Mouse (Mus musculus) hindbrain, embryonic 11.5 days (tissue): ENCODE results near the gene Utp4. TPM values are rescaled to one million over a fixed set of nuclear protein-coding genes. Genes with fewer than 3 reads are reported as not detected.
A peak's percentile ranks its signal among the peaks of the same experiment; 100 is the strongest.

Experiments used
- ATAC-seq: fragments of 200-750 bp; cut with Nextera tagmentation; 2 replicates; pipeline ENCODE4 v1.8.0; 2017; ENCODE audit warnings: mild to moderate bottlenecking, moderate TSS enrichment, moderate library complexity; ENCODE audit not compliant: low FRiP score
- DNase-seq: peaks from one replicate; pipeline ENCODE4 v3.0.0-alpha.2; 2015; ENCODE audit warnings: low spot score
- H3K27ac ChIP-seq: fragments of 300-500 bp; sonication (generic); 2 replicates; pipeline ENCODE4 v1.5.1; 2014; ENCODE audit warnings: mild to moderate bottlenecking, low read depth, low read length
- H3K27me3 ChIP-seq: fragments of 300-500 bp; sonication (generic); 2 replicates; pipeline ENCODE4 v1.6.1; 2014; ENCODE audit warnings: mild to moderate bottlenecking, low read length, moderate library complexity, mixed read lengths; ENCODE audit not compliant: control insufficient read depth, insufficient read depth
- H3K36me3 ChIP-seq: fragments of 300-500 bp; sonication (generic); 2 replicates; pipeline ENCODE4 v1.6.1; 2014; ENCODE audit warnings: mild to moderate bottlenecking, low read length, moderate library complexity, mixed read lengths; ENCODE audit not compliant: control insufficient read depth, insufficient read depth
- H3K4me1 ChIP-seq: fragments of 300-500 bp; sonication (generic); replicated peaks from 2 replicates; pipeline ENCODE4 v1.6.1; 2014; ENCODE audit warnings: low read length, mixed read lengths; ENCODE audit not compliant: control insufficient read depth, insufficient read depth
- H3K4me2 ChIP-seq: fragments of 300-500 bp; sonication (generic); replicated peaks from 2 replicates; pipeline ENCODE4 v1.6.1; 2014; ENCODE audit warnings: mild to moderate bottlenecking, low read depth, low read length
- H3K4me3 ChIP-seq: fragments of 300-500 bp; sonication (generic); 2 replicates; pipeline ENCODE4 v1.5.1; 2014; ENCODE audit warnings: low read depth, low read length
- H3K9ac ChIP-seq: fragments of 300-500 bp; sonication (generic); 2 replicates; pipeline ENCODE4 v1.6.1; 2014; ENCODE audit warnings: low read depth, low read length
- H3K9me3 ChIP-seq: fragments of 300-500 bp; sonication (generic); 2 replicates; pipeline ENCODE4 v1.6.1; 2016; ENCODE audit warnings: low read length; ENCODE audit not compliant: control insufficient read depth
- WGBS: fragments of 180-500 bp; shearing (Covaris S2); extraction: QIAGEN DNeasy Blood & Tissue Kit; methylation state at CpG from one replicate; pipeline ENCODE4 v1.1.7; 2014; 5-methylcytosine and 5-hydroxymethylcytosine counted together
- polyA plus RNA-seq: library from polyadenylated mRNA; unstranded; fragments of >200 nt; fragmentation: Nextera tagmentation; extraction: Ambion mirVana; gene quantifications from 2 replicates; pipeline ENCODE4 v1.2.1, GENCODE M21; 2014

The Utp4 gene
- polyA plus RNA-seq, 1 experiment from 2014 or later, result 65.7 TPM

DNA sequence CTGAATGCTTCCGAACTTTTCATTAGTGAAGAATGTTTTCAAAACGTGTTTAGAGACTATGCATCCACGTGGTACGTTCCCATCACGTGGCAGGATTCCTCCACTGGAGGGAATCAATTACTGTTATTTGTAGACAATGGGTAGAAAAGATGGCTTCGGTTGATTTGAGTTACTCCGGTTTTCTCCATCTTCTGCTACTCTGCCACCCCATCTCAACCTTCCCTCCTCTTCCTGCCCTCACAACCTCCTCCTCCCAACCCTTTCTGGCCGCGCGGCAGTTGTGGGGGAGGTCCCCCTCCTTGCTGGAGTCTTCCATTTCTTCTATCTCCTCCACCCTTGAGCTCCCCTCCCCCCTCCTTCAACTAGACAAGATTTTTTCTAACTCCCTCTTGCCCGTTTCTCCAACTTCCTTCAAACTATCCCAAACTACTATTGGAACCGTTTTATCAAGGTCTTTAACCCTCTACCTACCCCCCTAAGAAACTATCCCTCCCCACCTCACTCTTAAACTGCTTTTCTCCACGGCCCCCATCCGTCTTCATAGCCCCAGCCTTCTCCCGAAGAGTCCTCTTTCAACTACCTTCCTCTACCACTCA lies 1.1 kb upstream of the Utp4 start:
- Histone ChIP-seq H3K27ac (peak overlapping the region; percentile 91), H3K36me3 (no peaks in the 10 kb centered on the region), H3K4me3 (peak overlapping the region; percentile 96), H3K27me3 (no peaks in the 10 kb centered on the region), H3K4me2 (peak overlapping the region; percentile 60), H3K9ac (peak overlapping the region; percentile 97), H3K4me1 (no peaks in the 10 kb centered on the region), H3K9me3 (no peaks in the 10 kb centered on the region)
- WGBS, result under 1% methylated on average over 15 of the region's 15 CpGs
- peak; percentile 68 for DNase-seq
- no peak for ATAC-seq

DNA sequence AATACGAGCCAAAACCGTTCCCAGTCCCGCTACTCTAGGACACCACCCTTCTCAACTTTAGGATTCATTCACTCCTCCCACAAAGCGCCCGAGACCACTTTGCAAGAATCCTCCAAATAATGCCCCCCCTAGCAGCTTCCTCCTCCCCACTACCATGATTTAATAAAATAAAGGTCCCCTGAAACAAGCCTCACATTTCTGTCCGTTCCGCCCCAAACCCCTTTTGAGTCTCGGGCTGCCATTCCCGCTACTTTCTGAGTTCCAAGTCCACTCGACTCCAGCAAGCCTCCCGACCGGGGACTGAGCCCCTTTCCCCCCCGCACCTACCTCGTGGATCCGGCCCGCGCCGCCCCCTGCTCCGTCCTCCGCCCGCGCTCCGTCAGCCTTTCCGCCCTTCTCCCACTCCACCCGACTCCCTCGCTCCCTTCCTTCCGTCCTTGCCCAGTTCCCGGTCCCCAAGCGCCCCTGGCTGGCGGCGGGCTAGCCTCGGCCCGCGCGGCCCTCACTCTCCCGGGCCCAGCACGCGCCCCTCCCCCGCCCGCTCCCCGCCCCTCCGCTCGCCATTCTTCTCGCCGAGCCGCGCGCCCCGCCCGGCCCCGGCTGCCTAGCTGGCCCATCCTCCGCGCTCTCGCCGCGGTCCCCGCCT lies 507 bp upstream of the Utp4 start:
- ATAC-seq (peak; percentile 91), DNase-seq (peak; percentile 78)
- WGBS, result 0% methylated on average over 40 of the region's 57 CpGs
- Histone ChIP-seq H3K4me2 (peak overlapping the region; percentile 69), H3K4me3 (peak overlapping the region; percentile 96), H3K27me3 (no peaks in the 10 kb centered on the region), H3K4me1 (no peaks in the 10 kb centered on the region), H3K9me3 (no peaks in the 10 kb centered on the region), H3K27ac (peak overlapping the region; percentile 91), H3K36me3 (no peaks in the 10 kb centered on the region), H3K9ac (peak overlapping the region; percentile 97)

DNA sequence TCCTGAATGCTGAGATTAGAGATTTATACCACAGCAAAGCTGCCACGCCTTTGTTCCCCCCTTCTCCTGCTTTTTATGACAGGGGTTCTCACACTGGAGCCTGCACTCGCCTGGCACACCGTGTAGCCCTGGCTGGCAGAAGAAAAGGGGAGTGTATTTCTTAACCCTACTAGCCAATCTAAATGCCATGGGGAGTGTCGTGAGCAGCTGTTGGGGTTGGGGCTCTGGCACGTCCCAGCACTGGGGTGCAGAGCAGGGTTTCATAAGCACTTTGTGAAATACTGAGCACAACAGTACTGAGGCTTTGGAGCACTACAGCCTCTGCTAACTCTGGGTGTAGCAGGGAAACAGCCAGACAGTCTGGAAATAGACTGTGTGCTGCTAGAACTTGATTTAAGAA lies 6.0 kb downstream of the Utp4 start:
- DNase-seq, result no peak
- H3K4me3 ChIP-seq, result no peak overlapping the region
- H3K4me1 ChIP-seq, result no peaks in the 10 kb centered on the region
- ATAC-seq, result no peak
- no peak overlapping the region for H3K27ac ChIP-seq
- no peaks in the 10 kb centered on the region for H3K36me3 ChIP-seq
- no peaks in the 10 kb centered on the region for H3K27me3 ChIP-seq
- WGBS, result 94% methylated on average over 5 of the region's 5 CpGs
- H3K9ac ChIP-seq, result no peak overlapping the region
- no peak overlapping the region for H3K4me2 ChIP-seq
- H3K9me3 ChIP-seq, result no peaks in the 10 kb centered on the region

DNA sequence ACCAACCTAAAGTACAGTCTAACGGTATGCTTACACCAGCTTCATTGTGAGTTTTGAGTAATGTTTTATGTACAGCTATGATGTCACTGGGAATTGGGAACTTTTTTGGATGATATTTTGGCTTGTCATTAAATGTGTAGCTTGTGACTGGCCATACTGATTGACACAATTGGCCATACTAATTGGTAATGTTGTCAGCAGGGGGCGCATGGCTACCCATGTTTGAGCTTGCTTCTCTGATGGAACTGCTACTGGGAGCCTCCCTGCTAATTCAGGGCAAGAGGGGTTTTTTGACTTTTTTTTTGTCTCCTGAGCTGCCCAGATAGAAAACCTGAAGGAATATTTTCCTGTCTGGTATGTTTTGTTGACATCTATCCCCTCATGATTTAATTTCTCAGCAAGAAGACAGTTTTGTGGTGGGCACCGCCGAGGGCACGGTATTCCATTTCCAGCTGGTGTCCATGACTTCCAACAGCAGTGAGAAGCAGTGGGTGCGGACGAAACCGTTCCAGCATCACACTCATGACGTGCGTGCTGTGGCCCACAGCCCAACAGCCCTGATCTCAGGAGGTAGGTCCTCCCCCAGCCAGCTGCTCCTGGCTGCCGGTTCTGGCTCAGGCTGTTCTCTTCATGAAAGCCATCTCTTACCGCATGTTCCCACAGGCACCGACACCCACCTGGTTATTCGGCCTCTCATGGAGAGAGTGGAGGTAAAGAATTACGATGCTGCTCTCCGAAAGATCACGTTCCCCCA lies 12.5 kb downstream of the Utp4 start:
- H3K9me3 ChIP-seq, result no peaks in the 10 kb centered on the region
- H3K36me3 ChIP-seq, result peaks cover 8% of the 10 kb centered on the region
- no peak overlapping the region for H3K4me2 ChIP-seq
- H3K27me3 ChIP-seq, result no peaks in the 10 kb centered on the region
- WGBS, result 95% methylated on average over 17 of the region's 17 CpGs
- no peak overlapping the region for H3K4me3 ChIP-seq
- peak; percentile 74 for DNase-seq
- H3K4me1 ChIP-seq, result no peaks in the 10 kb centered on the region
- no peak for ATAC-seq
- H3K27ac ChIP-seq, result no peak overlapping the region
- H3K9ac ChIP-seq, result no peak overlapping the region

DNA sequence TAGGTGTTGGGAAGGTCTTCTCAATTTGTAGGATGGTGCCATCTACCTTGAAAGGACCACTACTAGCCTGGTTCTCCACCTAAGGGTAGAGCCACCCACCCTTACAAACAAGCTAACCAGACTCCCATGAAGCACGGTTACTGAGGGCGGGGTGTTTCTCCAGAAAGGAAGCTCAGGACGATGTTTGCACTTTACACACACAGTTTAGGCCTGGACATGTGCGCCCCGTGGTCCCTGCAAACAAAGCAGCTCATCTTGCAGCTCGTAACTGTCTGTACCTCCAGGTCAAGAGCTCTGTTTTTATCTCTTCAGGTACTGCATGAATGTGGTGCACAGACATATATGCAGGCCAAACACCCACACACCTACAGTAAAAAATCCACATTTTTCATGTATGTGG lies 13.2 kb downstream of the Utp4 start:
- DNase-seq (no peak), ATAC-seq (no peak)
- H3K4me1 ChIP-seq, result no peaks in the 10 kb centered on the region
- no peaks in the 10 kb centered on the region for H3K27me3 ChIP-seq
- H3K9me3 ChIP-seq, result no peaks in the 10 kb centered on the region
- no peak overlapping the region for H3K27ac ChIP-seq
- peaks cover 8% of the 10 kb centered on the region for H3K36me3 ChIP-seq
- H3K9ac ChIP-seq, result no peak overlapping the region
- H3K4me2 ChIP-seq, result no peak overlapping the region
- 97% methylated on average over 6 of the region's 6 CpGs for WGBS
- no peak overlapping the region for H3K4me3 ChIP-seq

DNA sequence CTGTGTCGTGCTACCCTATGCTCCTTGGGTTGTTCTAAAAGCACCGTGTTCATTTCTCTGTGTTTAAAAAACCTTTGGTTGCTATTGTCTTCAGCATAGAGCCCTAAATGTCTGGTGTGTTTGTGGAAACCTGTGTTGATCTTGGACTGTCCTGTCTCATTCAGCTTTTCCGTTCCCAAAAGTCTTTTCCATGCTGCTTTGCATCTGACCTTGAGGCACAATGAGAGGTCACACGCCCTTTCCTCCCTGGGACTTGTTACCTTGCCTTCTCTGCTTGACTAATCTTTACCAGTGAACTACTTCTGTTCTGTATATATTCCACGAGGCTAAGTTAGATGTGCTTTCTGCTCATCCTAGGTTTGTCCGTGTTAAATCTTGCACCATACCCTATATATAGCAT lies 14.0 kb downstream of the Utp4 start:
- Histone ChIP-seq H3K4me1 (no peaks in the 10 kb centered on the region), H3K9ac (no peak overlapping the region), H3K9me3 (no peaks in the 10 kb centered on the region), H3K36me3 (peaks cover 8% of the 10 kb centered on the region), H3K27ac (no peak overlapping the region), H3K4me3 (no peak overlapping the region), H3K4me2 (no peak overlapping the region), H3K27me3 (no peaks in the 10 kb centered on the region)
- DNase-seq (no peak), ATAC-seq (no peak)
- 91% methylated on average over 6 of the region's 6 CpGs for WGBS

DNA sequence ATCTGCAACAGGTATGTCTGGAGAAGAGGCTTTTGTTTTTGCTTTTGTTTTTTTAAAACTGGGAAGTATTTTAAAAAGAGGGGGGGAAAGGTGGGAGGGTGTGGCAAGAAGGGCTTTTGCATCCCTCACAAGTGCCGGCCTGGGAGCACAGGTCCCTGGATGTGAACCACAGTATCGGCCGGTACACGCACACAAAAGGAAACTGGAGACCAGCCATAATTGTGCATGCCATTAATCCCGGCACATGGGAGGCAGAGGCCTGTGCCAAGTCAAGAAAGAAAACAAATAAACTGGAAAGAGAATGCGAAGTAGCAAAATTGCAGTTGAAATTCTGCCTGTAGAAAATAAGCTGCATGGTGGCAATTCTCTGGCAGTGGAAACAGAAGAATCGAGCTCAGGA lies 14.9 kb downstream of the Utp4 start:
- ATAC-seq, result no peak
- peaks cover 8% of the 10 kb centered on the region for H3K36me3 ChIP-seq

DNA sequence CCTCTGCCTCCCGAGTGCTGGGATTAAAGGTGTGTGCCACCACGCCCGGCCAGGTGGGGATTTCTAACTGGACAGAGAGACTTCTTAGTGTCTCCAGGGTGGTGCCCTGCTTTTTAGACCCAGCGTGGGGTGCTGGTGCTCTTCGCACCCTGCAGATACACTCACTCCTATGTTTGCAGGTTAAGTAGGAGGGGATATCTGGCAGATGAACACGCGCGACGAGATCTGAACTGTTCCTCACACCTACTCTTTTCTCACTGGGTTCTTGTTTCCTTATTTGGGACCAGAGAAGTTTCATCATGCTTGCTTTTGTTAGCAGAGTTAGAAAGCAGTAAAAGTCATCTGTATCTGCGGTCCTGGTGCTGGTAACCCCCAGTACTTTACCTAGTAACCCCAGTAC lies 20.2 kb downstream of the Utp4 start:
- H3K9me3 ChIP-seq, result no peaks in the 10 kb centered on the region
- DNase-seq, result no peak
- H3K27ac ChIP-seq, result no peak overlapping the region
- WGBS, result 96% methylated on average over 10 of the region's 10 CpGs
- H3K36me3 ChIP-seq, result 0 out of 2 replicates have a peak, but pooled peaks cover 5% of the 10 kb centered on the region
- H3K4me1 ChIP-seq, result no peaks in the 10 kb centered on the region
- no peak overlapping the region for H3K9ac ChIP-seq
- no peaks in the 10 kb centered on the region for H3K27me3 ChIP-seq
- no peak for ATAC-seq
- no peak overlapping the region for H3K4me3 ChIP-seq
- no peak overlapping the region for H3K4me2 ChIP-seq

More for the DNA sequence above, 14.9 kb downstream of the Utp4 start:
- Histone ChIP-seq H3K4me3 (no peak overlapping the region), H3K9me3 (no peaks in the 10 kb centered on the region), H3K4me1 (no peaks in the 10 kb centered on the region), H3K4me2 (no peak overlapping the region), H3K27ac (no peak overlapping the region), H3K27me3 (no peaks in the 10 kb centered on the region), H3K9ac (no peak overlapping the region)
- DNase-seq, result no peak
- WGBS, result 92% methylated on average over 7 of the region's 7 CpGs
